Mouse (Mus musculus) skeletal muscle tissue, postnatal 0 days (tissue): ENCODE results near the gene Pon2. TPM values are rescaled to one million over a fixed set of nuclear protein-coding genes. Genes with fewer than 3 reads are reported as not detected.

Experiments used
- polyA plus RNA-seq: library from polyadenylated mRNA; unstranded; fragments of >200 nt; fragmentation: Nextera tagmentation; extraction: Ambion mirVana; gene quantifications from 2 replicates; pipeline ENCODE4 v1.2.1, GENCODE M21; 2015

Pon2 gene
- polyA plus RNA-seq, result 29.1 and 31.3 TPM in 2 replicates

DNA sequence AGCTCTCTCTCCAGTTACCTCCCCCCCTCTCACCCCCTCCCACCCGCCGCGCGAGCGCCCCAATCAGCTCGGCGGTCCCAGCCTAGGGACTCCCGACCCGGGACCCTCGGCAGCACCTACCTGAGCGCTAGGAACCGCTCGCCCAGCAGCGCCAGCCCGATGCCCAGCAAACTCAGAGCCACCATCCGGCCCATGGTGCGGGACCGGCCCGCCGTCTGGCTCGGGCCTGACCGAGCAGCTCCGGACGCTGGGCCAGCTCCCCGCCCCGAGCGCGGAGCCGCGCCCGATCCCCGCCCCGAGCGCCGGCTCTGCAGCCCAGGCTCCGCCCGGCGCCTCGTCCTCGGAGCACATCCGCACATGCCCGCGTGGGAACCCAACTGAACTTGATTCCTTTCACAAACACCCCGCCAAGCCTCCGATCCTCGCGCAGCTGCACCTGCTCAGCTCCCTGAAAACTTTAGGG lies at the start of gene Pon2:
Pon2 (minus strand) TSS at position 364 of the 463 bp plus-strand sequence.

DNA sequence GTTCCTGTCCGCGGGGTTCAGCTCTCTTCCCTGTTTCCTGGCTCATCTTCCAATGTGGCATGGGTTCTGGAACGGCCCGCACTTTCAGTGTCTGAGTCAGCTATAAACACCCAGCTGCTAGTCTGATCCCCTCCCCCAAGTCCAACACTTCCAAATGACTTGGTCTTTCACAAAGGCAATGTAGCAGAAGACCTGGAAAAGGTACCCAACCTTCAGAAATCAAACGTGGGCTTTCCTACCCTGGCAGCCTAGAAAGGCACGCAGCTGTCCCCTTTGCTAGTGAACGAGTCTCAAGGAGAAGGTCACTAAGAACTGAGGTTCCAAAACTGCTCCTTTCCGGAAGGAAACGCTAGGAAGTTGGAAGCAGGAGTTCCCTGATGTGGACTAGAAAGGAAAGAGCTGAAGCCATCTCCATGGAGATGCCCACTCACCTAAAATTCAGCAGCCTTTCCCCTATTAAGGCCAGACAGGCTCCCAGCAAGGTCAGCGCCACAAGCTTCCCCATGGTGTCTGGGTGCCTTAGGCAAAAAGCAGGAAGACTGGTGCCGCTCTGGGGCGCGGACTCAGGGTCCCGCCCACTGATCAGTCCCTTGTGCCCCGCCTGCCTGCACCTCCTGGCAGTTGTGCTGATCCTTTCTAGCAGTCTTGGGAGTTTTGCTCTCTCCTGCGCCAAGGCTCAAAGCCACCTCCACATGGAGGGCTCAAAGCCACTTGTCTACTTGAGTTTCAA lies 42.4 kb downstream of the Pon2 start, which contains the start of gene Pon3:
Pon3 (minus strand) TSS at position 565 of the 730 bp plus-strand sequence.

Other genes starting within 250 kb of the Pon2 start
- gene Pon1, start 104.5 kb downstream of the Pon2 start, polyA plus RNA-seq, result 0.49 and 0.56 TPM in 2 replicates
- gene Pon3, start 42.2 kb downstream of the Pon2 start, polyA plus RNA-seq, result 11.2 and 20.0 TPM in 2 replicates
- gene Asb4, start 84.9 kb upstream of the Pon2 start, polyA plus RNA-seq, result 16.4 and 18.5 TPM in 2 replicates
- gene Pdk4, start 197.9 kb upstream of the Pon2 start, polyA plus RNA-seq, result 76.0 and 87.3 TPM in 2 replicates